ENCODE assay signal across 15 mouse cellular contexts in genomic region chr1:39564603-39565002, GRCm38 (mm10).
"Had no signal": no experiment of that assay in that cellular context is flagged by ENCODE, and none has a peak within 500 bp of the region (broad histone marks: within the 10 kb centered on the region; RNA-seq: fewer than 3 reads in every experiment).

No protein-coding gene starts in this region.

- H3K4me1 ChIP-seq: limb, embryonic 15.5 days; liver, embryonic 13.5 days; lung, embryonic 15.5 days had no signal

- DNase-seq: kidney, postnatal 25 days; layer of hippocampus, adult 9-11 months; layer of hippocampus, postnatal 36 days; liver, embryonic 13.5 days; liver, postnatal 0 days; lung, postnatal 14 days; right cerebral cortex, adult 18-20 months; right cerebral cortex, postnatal 25 days; thymus, postnatal 36 days had no signal

- H3K27me3 ChIP-seq: limb, embryonic 15.5 days; liver, embryonic 13.5 days; lung, embryonic 15.5 days; megakaryocyte, embryonic 14.5 days; midbrain, embryonic 12.5 days had no signal

- H3K9ac ChIP-seq: limb, embryonic 15.5 days; liver, embryonic 13.5 days; liver, postnatal 0 days; lung, embryonic 15.5 days; midbrain, embryonic 12.5 days had no signal

- ATAC-seq: liver, postnatal 0 days; midbrain, embryonic 16.5 days had no signal

- H3K27ac ChIP-seq: limb, embryonic 15.5 days; liver, embryonic 13.5 days; lung, embryonic 15.5 days; macrophage; midbrain, embryonic 12.5 days had no signal

- H3K4me2 ChIP-seq: limb, embryonic 15.5 days; liver, embryonic 13.5 days; lung, embryonic 15.5 days; midbrain, embryonic 12.5 days had no signal

- H3K9me3 ChIP-seq: limb, embryonic 15.5 days; liver, embryonic 13.5 days; lung, embryonic 15.5 days; megakaryocyte, embryonic 14.5 days; midbrain, embryonic 12.5 days had no signal

- H3K4me3 ChIP-seq: limb, embryonic 15.5 days; liver, embryonic 13.5 days; lung, embryonic 15.5 days; megakaryocyte, embryonic 14.5 days; midbrain, embryonic 12.5 days had no signal
